Mouse (Mus musculus): ENCODE data around the gene Accs. TPM values are rescaled to one million over a fixed set of nuclear protein-coding genes. Genes with fewer than 3 reads are reported as not detected.
A peak's percentile ranks its signal among the peaks of the same experiment; 100 is the strongest.

The Accs gene
- polyA plus RNA-seq, 1 experiment, result 4.8 TPM

GRCm38 (mm10) chr2:93886013-93886794, 36.5 kb upstream of the Accs start:
- no peak overlapping the region for H3K4me3 ChIP-seq (ENCODE audit: low read depth, low read length)
- H3K9me3 ChIP-seq (replicated peaks; ENCODE audit: control insufficient read depth, insufficient read depth, low read length, poor library complexity, severe bottlenecking), result no peaks in the 10 kb centered on the region
- no peaks in the 10 kb centered on the region for H3K27me3 ChIP-seq (ENCODE audit: control insufficient read depth, insufficient read depth, low read length, poor library complexity, severe bottlenecking)
- H3K27ac ChIP-seq (ENCODE audit: insufficient read depth, low read length), result no peak overlapping the region
- no peaks in the 10 kb centered on the region for H3K4me1 ChIP-seq (ENCODE audit: control insufficient read depth, insufficient read depth, low read length)
- H3K36me3 ChIP-seq (ENCODE audit: control insufficient read depth, insufficient read depth, low read length, poor library complexity, severe bottlenecking), result no peaks in the 10 kb centered on the region
- H3K9ac ChIP-seq (ENCODE audit: low read depth, poor library complexity, severe bottlenecking), result no peak overlapping the region
- TF ChIP-seq CTCF (IDR thresholded peaks at IDR 0.05; ENCODE audit: low read depth, low read length), result no peak
- no peak for TF ChIP-seq EP300 (IDR thresholded peaks at IDR 0.05; ENCODE audit: insufficient read depth, low read depth, low read length)
- no peak for TF ChIP-seq POLR2A (IDR thresholded peaks at IDR 0.05; ENCODE audit: insufficient read depth, low read length)

- Histone ChIP-seq H3K27ac (ENCODE audit: insufficient read depth, low read length) (no peak overlapping the region), H3K4me3 (ENCODE audit: low read depth, low read length) (no peak overlapping the region), H3K4me1 (ENCODE audit: control insufficient read depth, insufficient read depth, low read length) (no peaks in the 10 kb centered on the region), H3K9me3 (replicated peaks; ENCODE audit: control insufficient read depth, insufficient read depth, low read length, poor library complexity, severe bottlenecking) (no peaks in the 10 kb centered on the region), H3K9ac (ENCODE audit: low read depth, poor library complexity, severe bottlenecking) (no peak overlapping the region), H3K36me3 (ENCODE audit: control insufficient read depth, insufficient read depth, low read length, poor library complexity, severe bottlenecking) (no peaks in the 10 kb centered on the region), H3K27me3 (ENCODE audit: control insufficient read depth, insufficient read depth, low read length, poor library complexity, severe bottlenecking) (no peaks in the 10 kb centered on the region)
- TF ChIP-seq EP300 (IDR thresholded peaks at IDR 0.05; ENCODE audit: insufficient read depth, low read depth, low read length) (no peak), CTCF (IDR thresholded peaks at IDR 0.05; ENCODE audit: low read depth, low read length) (peak; percentile 6), POLR2A (IDR thresholded peaks at IDR 0.05; ENCODE audit: insufficient read depth, low read length) (no peak)
These were observed 33.3 kb upstream of the Accs start for GRCm38 (mm10) chr2:93883066-93883465.

GRCm38 (mm10) chr2:93881640-93882367, 32.1 kb upstream of the Accs start:
- Histone ChIP-seq H3K4me1 (ENCODE audit: control insufficient read depth, insufficient read depth, low read length) (no peaks in the 10 kb centered on the region), H3K36me3 (ENCODE audit: control insufficient read depth, insufficient read depth, low read length, poor library complexity, severe bottlenecking) (no peaks in the 10 kb centered on the region), H3K9me3 (replicated peaks; ENCODE audit: control insufficient read depth, insufficient read depth, low read length, poor library complexity, severe bottlenecking) (no peaks in the 10 kb centered on the region), H3K9ac (ENCODE audit: low read depth, poor library complexity, severe bottlenecking) (no peak overlapping the region), H3K27ac (ENCODE audit: insufficient read depth, low read length) (no peak overlapping the region), H3K4me3 (ENCODE audit: low read depth, low read length) (no peak overlapping the region), H3K27me3 (ENCODE audit: control insufficient read depth, insufficient read depth, low read length, poor library complexity, severe bottlenecking) (no peaks in the 10 kb centered on the region)
- TF ChIP-seq EP300 (IDR thresholded peaks at IDR 0.05; ENCODE audit: insufficient read depth, low read depth, low read length) (no peak), POLR2A (IDR thresholded peaks at IDR 0.05; ENCODE audit: insufficient read depth, low read length) (no peak), CTCF (IDR thresholded peaks at IDR 0.05; ENCODE audit: low read depth, low read length) (no peak)

GRCm38 (mm10) chr2:93880981-93881380, 31.2 kb upstream of the Accs start:
- no peaks in the 10 kb centered on the region for H3K4me1 ChIP-seq (ENCODE audit: control insufficient read depth, insufficient read depth, low read length)
- TF ChIP-seq EP300 (IDR thresholded peaks at IDR 0.05; ENCODE audit: insufficient read depth, low read depth, low read length), result no peak
- TF ChIP-seq CTCF (IDR thresholded peaks at IDR 0.05; ENCODE audit: low read depth, low read length), result no peak
- no peak for TF ChIP-seq POLR2A (IDR thresholded peaks at IDR 0.05; ENCODE audit: insufficient read depth, low read length)
- H3K27ac ChIP-seq (ENCODE audit: insufficient read depth, low read length), result no peak overlapping the region
- no peak overlapping the region for H3K4me3 ChIP-seq (ENCODE audit: low read depth, low read length)
- H3K36me3 ChIP-seq (ENCODE audit: control insufficient read depth, insufficient read depth, low read length, poor library complexity, severe bottlenecking), result no peaks in the 10 kb centered on the region
- no peaks in the 10 kb centered on the region for H3K9me3 ChIP-seq (replicated peaks; ENCODE audit: control insufficient read depth, insufficient read depth, low read length, poor library complexity, severe bottlenecking)
- no peaks in the 10 kb centered on the region for H3K27me3 ChIP-seq (ENCODE audit: control insufficient read depth, insufficient read depth, low read length, poor library complexity, severe bottlenecking)
- H3K9ac ChIP-seq (ENCODE audit: low read depth, poor library complexity, severe bottlenecking), result no peak overlapping the region

- TF ChIP-seq EP300 (IDR thresholded peaks at IDR 0.05; ENCODE audit: insufficient read depth, low read depth, low read length), result no peak
- TF ChIP-seq POLR2A (IDR thresholded peaks at IDR 0.05; ENCODE audit: insufficient read depth, low read length), result no peak
- TF ChIP-seq CTCF (IDR thresholded peaks at IDR 0.05; ENCODE audit: low read depth, low read length), result no peak
- H3K27me3 ChIP-seq (ENCODE audit: control insufficient read depth, insufficient read depth, low read length, poor library complexity, severe bottlenecking), result no peaks in the 10 kb centered on the region
- no peak overlapping the region for H3K9ac ChIP-seq (ENCODE audit: low read depth, poor library complexity, severe bottlenecking)
- no peaks in the 10 kb centered on the region for H3K36me3 ChIP-seq (ENCODE audit: control insufficient read depth, insufficient read depth, low read length, poor library complexity, severe bottlenecking)
- H3K9me3 ChIP-seq (replicated peaks; ENCODE audit: control insufficient read depth, insufficient read depth, low read length, poor library complexity, severe bottlenecking), result no peaks in the 10 kb centered on the region
- H3K4me3 ChIP-seq (ENCODE audit: low read depth, low read length), result no peak overlapping the region
- H3K4me1 ChIP-seq (ENCODE audit: control insufficient read depth, insufficient read depth, low read length), result no peaks in the 10 kb centered on the region
- H3K27ac ChIP-seq (ENCODE audit: insufficient read depth, low read length), result no peak overlapping the region
These were observed 30.7 kb upstream of the Accs start for GRCm38 (mm10) chr2:93880450-93880849.

- no peak overlapping the region for H3K27ac ChIP-seq (ENCODE audit: insufficient read depth, low read length)
- no peaks in the 10 kb centered on the region for H3K36me3 ChIP-seq (ENCODE audit: control insufficient read depth, insufficient read depth, low read length, poor library complexity, severe bottlenecking)
- no peak overlapping the region for H3K9ac ChIP-seq (ENCODE audit: low read depth, poor library complexity, severe bottlenecking)
- no peaks in the 10 kb centered on the region for H3K9me3 ChIP-seq (replicated peaks; ENCODE audit: control insufficient read depth, insufficient read depth, low read length, poor library complexity, severe bottlenecking)
- TF ChIP-seq EP300 (IDR thresholded peaks at IDR 0.05; ENCODE audit: insufficient read depth, low read depth, low read length) (no peak), POLR2A (IDR thresholded peaks at IDR 0.05; ENCODE audit: insufficient read depth, low read length) (no peak), CTCF (IDR thresholded peaks at IDR 0.05; ENCODE audit: low read depth, low read length) (no peak)
- H3K4me3 ChIP-seq (ENCODE audit: low read depth, low read length), result no peak overlapping the region
- no peaks in the 10 kb centered on the region for H3K27me3 ChIP-seq (ENCODE audit: control insufficient read depth, insufficient read depth, low read length, poor library complexity, severe bottlenecking)
- peaks cover 2% of the 10 kb centered on the region for H3K4me1 ChIP-seq (ENCODE audit: control insufficient read depth, insufficient read depth, low read length)
These were observed 27.3 kb upstream of the Accs start for GRCm38 (mm10) chr2:93877005-93877404.

All from ES-Bruce4 (cell line).